Mouse (Mus musculus) ES-E14 (cell line): ENCODE measurements at regions not wholly inside any gene's neighbourhood (a gene's known extent, or its start where the extent isn't known, plus 50 kb on each side); places are given as distances from the start of the nearest gene placed in this dataset.

Experiments used
- CHD2 ChIP-seq: IDR thresholded peaks from 2 replicates; pipeline ENCODE4 v1.6.1; 2014; ENCODE audit warnings: mild to moderate bottlenecking, low read depth, low read length, inconsistent platforms
- HCFC1 ChIP-seq: IDR thresholded peaks from 2 replicates; pipeline ENCODE4 v1.6.1; 2012; ENCODE audit warnings: low read length, inconsistent platforms, borderline replicate concordance; ENCODE audit not compliant: insufficient read depth
- MAFK ChIP-seq: IDR thresholded peaks from 2 replicates; pipeline ENCODE4 v1.6.1; 2014; ENCODE audit warnings: mild to moderate bottlenecking, low read depth, low read length, inconsistent platforms; ENCODE audit not compliant: insufficient read depth
- ZNF384 ChIP-seq: IDR thresholded peaks from 2 replicates; pipeline ENCODE4 v1.6.1; 2012; ENCODE audit warnings: low read depth, low read length, inconsistent platforms

DNA sequence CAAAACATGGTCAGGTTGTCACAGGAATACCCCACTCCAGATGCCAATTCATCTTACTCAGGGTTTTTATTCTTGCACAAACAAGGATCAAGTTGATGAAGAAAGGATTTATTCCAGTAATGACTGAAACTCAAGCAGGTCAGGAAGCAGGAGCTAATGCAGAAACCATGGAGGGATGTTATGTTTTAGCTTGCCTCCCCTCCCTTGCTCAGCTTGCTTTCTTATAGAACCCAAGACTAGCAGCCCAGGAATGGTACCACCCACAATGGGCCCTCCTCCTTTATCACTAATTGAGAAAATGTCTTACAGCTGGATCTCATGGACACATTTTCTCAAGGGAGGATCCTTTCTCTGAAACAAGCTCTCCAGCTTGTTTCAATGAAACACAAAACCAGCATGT lies 175.2 kb upstream of the Dsel start:
- no peak for TF ChIP-seq MAFK
- TF ChIP-seq HCFC1 = no peak
- no peak for TF ChIP-seq CHD2
- no peak for TF ChIP-seq ZNF384
